Mouse (Mus musculus): Measurements from ENCODE around the gene Add3. TPM values are rescaled to one million over a fixed set of nuclear protein-coding genes. Genes with fewer than 3 reads are reported as not detected.

Add3 gene
- polyA plus RNA-seq, 2 experiments, result 53.0 to 89.5 TPM

DNA sequence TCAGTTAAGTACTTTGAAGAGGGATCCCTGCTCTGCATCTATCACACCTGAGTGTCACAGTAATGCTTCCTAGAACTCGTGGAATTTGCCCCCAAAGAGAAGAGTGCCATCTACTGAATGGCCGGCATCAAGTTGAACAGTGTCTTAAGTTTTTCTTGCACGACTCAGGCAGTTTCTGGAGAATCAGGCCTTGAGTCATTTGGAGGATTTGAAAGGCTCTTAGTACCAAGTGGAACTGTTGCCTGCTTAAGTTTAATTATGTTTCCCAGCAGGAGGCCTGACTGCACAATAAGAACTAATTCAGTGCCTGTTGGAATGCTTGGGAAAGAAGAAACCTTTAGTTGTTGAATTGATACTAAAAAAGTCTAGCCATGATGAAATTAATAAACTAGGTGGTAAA is 9.1 kb downstream of the Add3 start:
- Histone ChIP-seq H3K4me3 (replicated peaks; ENCODE audit: low read length) (no peak overlapping the region), H3K27me3 (ENCODE audit: control insufficient read depth, insufficient read depth, low read length) (no peaks in the 10 kb centered on the region), H3K4me2 (replicated peaks; ENCODE audit: low read depth, low read length, severe bottlenecking) (no peak overlapping the region), H3K9ac (ENCODE audit: low read depth, low read length, severe bottlenecking) (no peak overlapping the region), H3K36me3 (ENCODE audit: control insufficient read depth, insufficient read depth, low read length) (no peaks in the 10 kb centered on the region), H3K27ac (replicated peaks; ENCODE audit: low read depth, low read length) (no peak overlapping the region), H3K9me3 (ENCODE audit: control insufficient read depth, low read length) (no peaks in the 10 kb centered on the region), H3K4me1 (ENCODE audit: control insufficient read depth, insufficient read depth, low read length) (peaks cover 14% of the 10 kb centered on the region)
- no peak for ATAC-seq (ENCODE audit: low FRiP score, low read depth)
- DNase-seq (ENCODE audit: low spot score), result no peak
- no peak for TF ChIP-seq POLR2A (IDR thresholded peaks at IDR 0.05; ENCODE audit: borderline replicate concordance, extremely low read depth, insufficient read depth, insufficient read length)
- 20% methylated on average over 3 of the region's 3 CpGs for WGBS

DNA sequence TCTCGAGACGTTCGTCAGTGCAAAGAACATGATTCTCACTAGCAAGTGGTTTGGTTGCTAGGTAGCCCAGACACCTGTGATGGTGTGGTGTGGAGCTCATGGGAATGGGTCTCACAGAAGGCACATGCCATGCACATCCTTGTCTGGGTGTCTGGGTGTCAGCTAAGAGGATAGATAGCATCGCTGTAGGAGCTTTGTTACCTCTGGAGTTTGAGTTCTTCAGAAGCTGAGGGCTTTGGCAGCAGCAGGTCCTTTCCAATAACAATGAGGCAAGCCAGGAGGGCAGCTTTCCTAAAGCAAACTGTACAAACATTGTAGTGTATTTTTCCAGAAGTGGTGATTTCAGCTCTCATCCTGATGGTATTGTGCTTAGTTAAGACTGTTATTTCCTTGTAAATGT is 12.2 kb downstream of the Add3 start:
- Histone ChIP-seq H3K9ac (ENCODE audit: low read depth, low read length, severe bottlenecking) (no peak overlapping the region), H3K4me1 (ENCODE audit: control insufficient read depth, insufficient read depth, low read length) (0 out of 2 replicates have a peak, but pooled peaks cover 1% of the 10 kb centered on the region), H3K27me3 (ENCODE audit: control insufficient read depth, insufficient read depth, low read length) (no peaks in the 10 kb centered on the region), H3K27ac (replicated peaks; ENCODE audit: low read depth, low read length) (no peak overlapping the region), H3K4me3 (replicated peaks; ENCODE audit: low read length) (no peak overlapping the region), H3K4me2 (replicated peaks; ENCODE audit: low read depth, low read length, severe bottlenecking) (no peak overlapping the region), H3K9me3 (ENCODE audit: control insufficient read depth, low read length) (no peaks in the 10 kb centered on the region), H3K36me3 (ENCODE audit: control insufficient read depth, insufficient read depth, low read length) (no peaks in the 10 kb centered on the region)
- no peak for DNase-seq (ENCODE audit: low spot score)
- WGBS, result 83% methylated on average over 4 of the region's 4 CpGs
- ATAC-seq (ENCODE audit: low FRiP score, low read depth), result no peak
- TF ChIP-seq POLR2A (IDR thresholded peaks at IDR 0.05; ENCODE audit: borderline replicate concordance, extremely low read depth, insufficient read depth, insufficient read length), result no peak

GRCm38 (mm10) chr19:53153096-53153495 is 12.9 kb downstream of the Add3 start:
- Histone ChIP-seq H3K4me3 (replicated peaks; ENCODE audit: low read length) (no peak overlapping the region), H3K27ac (replicated peaks; ENCODE audit: low read depth, low read length) (no peak overlapping the region), H3K4me2 (replicated peaks; ENCODE audit: low read depth, low read length, severe bottlenecking) (no peak overlapping the region), H3K9me3 (ENCODE audit: control insufficient read depth, low read length) (no peaks in the 10 kb centered on the region), H3K27me3 (ENCODE audit: control insufficient read depth, insufficient read depth, low read length) (no peaks in the 10 kb centered on the region), H3K4me1 (ENCODE audit: control insufficient read depth, insufficient read depth, low read length) (no peaks in the 10 kb centered on the region), H3K9ac (ENCODE audit: low read depth, low read length, severe bottlenecking) (no peak overlapping the region), H3K36me3 (ENCODE audit: control insufficient read depth, insufficient read depth, low read length) (no peaks in the 10 kb centered on the region)
- WGBS, result 76% methylated on average over 4 of the region's 4 CpGs
- no peak for TF ChIP-seq POLR2A (IDR thresholded peaks at IDR 0.05; ENCODE audit: borderline replicate concordance, extremely low read depth, insufficient read depth, insufficient read length)
- ATAC-seq (ENCODE audit: low FRiP score, low read depth), result no peak
- no peak for DNase-seq (ENCODE audit: low spot score)

GRCm38 (mm10) chr19:53154156-53154555 is 13.9 kb downstream of the Add3 start:
- Histone ChIP-seq H3K27me3 (ENCODE audit: control insufficient read depth, insufficient read depth, low read length) (no peaks in the 10 kb centered on the region), H3K9ac (ENCODE audit: low read depth, low read length, severe bottlenecking) (no peak overlapping the region), H3K36me3 (ENCODE audit: control insufficient read depth, insufficient read depth, low read length) (no peaks in the 10 kb centered on the region), H3K9me3 (ENCODE audit: control insufficient read depth, low read length) (no peaks in the 10 kb centered on the region), H3K4me2 (replicated peaks; ENCODE audit: low read depth, low read length, severe bottlenecking) (no peak overlapping the region), H3K4me1 (ENCODE audit: control insufficient read depth, insufficient read depth, low read length) (no peaks in the 10 kb centered on the region), H3K27ac (replicated peaks; ENCODE audit: low read depth, low read length) (no peak overlapping the region), H3K4me3 (replicated peaks; ENCODE audit: low read length) (no peak overlapping the region)
- no peak for TF ChIP-seq POLR2A (IDR thresholded peaks at IDR 0.05; ENCODE audit: borderline replicate concordance, extremely low read depth, insufficient read depth, insufficient read length)
- WGBS, result 76% methylated on average over 3 of the region's 3 CpGs
- no peak for DNase-seq (ENCODE audit: low spot score)
- ATAC-seq (ENCODE audit: low FRiP score, low read depth), result no peak

DNA sequence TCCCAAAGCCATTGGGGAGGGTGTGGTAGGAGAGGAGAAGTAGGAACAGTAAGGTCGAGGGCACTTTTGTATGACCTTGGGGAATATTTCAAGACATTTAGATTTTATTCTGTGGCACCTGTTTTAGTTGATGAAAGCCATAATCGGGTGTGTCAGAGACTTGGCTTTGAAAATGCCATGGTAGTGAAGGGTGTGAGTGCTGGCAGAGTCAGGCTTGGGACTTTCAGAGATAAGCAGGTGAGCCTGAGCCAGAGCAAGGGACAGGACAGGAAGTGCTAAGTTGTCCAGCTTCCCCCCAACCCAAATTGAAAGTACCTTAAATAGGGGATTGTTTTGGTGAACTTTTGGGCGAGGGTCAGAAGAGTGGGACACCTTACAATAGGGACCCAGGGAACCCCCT is 16.1 kb downstream of the Add3 start:
- Histone ChIP-seq H3K27me3 (ENCODE audit: control insufficient read depth, insufficient read depth, low read length) (no peaks in the 10 kb centered on the region), H3K9ac (ENCODE audit: low read depth, low read length, severe bottlenecking) (no peak overlapping the region), H3K36me3 (ENCODE audit: control insufficient read depth, insufficient read depth, low read length) (no peaks in the 10 kb centered on the region), H3K4me1 (ENCODE audit: control insufficient read depth, insufficient read depth, low read length) (no peaks in the 10 kb centered on the region), H3K4me2 (replicated peaks; ENCODE audit: low read depth, low read length, severe bottlenecking) (no peak overlapping the region), H3K4me3 (replicated peaks; ENCODE audit: low read length) (no peak overlapping the region), H3K9me3 (ENCODE audit: control insufficient read depth, low read length) (no peaks in the 10 kb centered on the region), H3K27ac (replicated peaks; ENCODE audit: low read depth, low read length) (no peak overlapping the region)
- ATAC-seq (ENCODE audit: low FRiP score, low read depth) (no peak), DNase-seq (ENCODE audit: low spot score) (no peak)
- 87% methylated on average over 3 of the region's 3 CpGs for whole genome bisulfite sequencing
- TF ChIP-seq POLR2A (IDR thresholded peaks at IDR 0.05; ENCODE audit: borderline replicate concordance, extremely low read depth, insufficient read depth, insufficient read length), result no peak

GRCm38 (mm10) chr19:53157176-53157575 is 16.9 kb downstream of the Add3 start:
- no peak overlapping the region for H3K4me2 ChIP-seq (replicated peaks; ENCODE audit: low read depth, low read length, severe bottlenecking)
- H3K27ac ChIP-seq (replicated peaks; ENCODE audit: low read depth, low read length), result no peak overlapping the region
- H3K9me3 ChIP-seq (ENCODE audit: control insufficient read depth, low read length), result no peaks in the 10 kb centered on the region
- TF ChIP-seq POLR2A (IDR thresholded peaks at IDR 0.05; ENCODE audit: borderline replicate concordance, extremely low read depth, insufficient read depth, insufficient read length), result no peak
- no peak overlapping the region for H3K9ac ChIP-seq (ENCODE audit: low read depth, low read length, severe bottlenecking)
- H3K27me3 ChIP-seq (ENCODE audit: control insufficient read depth, insufficient read depth, low read length), result no peaks in the 10 kb centered on the region
- no peaks in the 10 kb centered on the region for H3K4me1 ChIP-seq (ENCODE audit: control insufficient read depth, insufficient read depth, low read length)
- H3K36me3 ChIP-seq (ENCODE audit: control insufficient read depth, insufficient read depth, low read length), result no peaks in the 10 kb centered on the region
- DNase-seq (ENCODE audit: low spot score) (no peak), ATAC-seq (ENCODE audit: low FRiP score, low read depth) (no peak)
- no peak overlapping the region for H3K4me3 ChIP-seq (replicated peaks; ENCODE audit: low read length)
- 76% methylated on average over 5 of the region's 5 CpGs for WGBS
